Mouse (Mus musculus): ENCODE results near the gene Elf3. TPM values are rescaled to one million over a fixed set of nuclear protein-coding genes. Genes with fewer than 3 reads are reported as not detected.
"Not testable (repeated sequence)": the region's sequence is repeated elsewhere in the genome, so short reads cannot be mapped to it uniquely, and the experiment has no call there.

The Elf3 gene
- total RNA-seq, 1 experiment from 2014 or later, result not detected

DNA sequence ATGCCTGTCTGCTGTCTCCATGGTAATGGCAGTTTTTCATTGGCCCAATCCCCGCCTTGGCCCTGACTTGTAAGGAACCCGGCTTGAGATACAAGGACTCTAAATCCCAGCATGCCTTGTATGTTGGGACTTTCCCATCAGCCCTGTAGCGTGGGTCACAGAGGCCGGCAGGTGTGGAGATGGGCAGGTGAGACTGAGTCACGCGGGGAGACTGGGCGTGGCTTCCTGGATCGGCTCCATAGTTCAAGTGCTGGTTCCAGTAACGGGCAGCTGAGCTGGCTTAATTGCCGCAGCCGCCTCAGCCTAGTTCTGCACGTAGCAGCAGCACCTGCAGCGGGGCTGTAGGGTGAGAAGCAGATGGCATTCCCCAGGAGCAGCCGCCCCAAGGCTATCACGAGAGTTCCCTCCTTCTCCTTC lies 9.9 kb downstream of the Elf3 start:
- ATAC-seq (replicated peaks; ENCODE audit: insufficient number of reproducible peaks, low FRiP score, low TSS enrichment, poor library complexity, severe bottlenecking), result no peak

- ATAC-seq (replicated peaks; ENCODE audit: insufficient number of reproducible peaks, low FRiP score, low TSS enrichment, poor library complexity, severe bottlenecking), result no peak
These were observed 14.4 kb downstream of the Elf3 start for GRCm38 (mm10) chr1:135244014-135244413.

DNA sequence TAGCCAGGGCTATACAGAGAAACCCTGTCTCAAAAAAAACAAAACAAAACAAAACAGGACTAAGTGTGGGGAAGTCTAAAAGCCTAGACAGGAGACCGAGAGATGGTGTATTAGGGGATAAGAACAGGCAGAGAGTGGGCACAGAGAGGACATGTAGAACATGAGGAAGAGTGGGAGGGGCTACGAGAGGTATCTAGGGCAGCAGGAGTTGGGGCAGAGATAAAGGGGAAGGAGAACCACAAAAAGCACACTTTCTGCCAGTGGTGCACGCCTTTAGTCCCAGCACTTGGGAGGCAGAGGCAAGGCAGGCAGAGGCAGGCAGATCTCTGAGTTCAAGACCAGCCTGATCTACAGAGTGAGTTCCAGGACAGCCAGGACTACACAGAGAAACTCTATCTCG lies 18.2 kb downstream of the Elf3 start:
- ATAC-seq (replicated peaks; ENCODE audit: insufficient number of reproducible peaks, low FRiP score, low TSS enrichment, poor library complexity, severe bottlenecking), result not testable (repeated sequence)

GRCm38 (mm10) chr1:135237131-135237851 lies 21.1 kb downstream of the Elf3 start:
- no peak for ATAC-seq (replicated peaks; ENCODE audit: insufficient number of reproducible peaks, low FRiP score, low TSS enrichment, poor library complexity, severe bottlenecking)

DNA sequence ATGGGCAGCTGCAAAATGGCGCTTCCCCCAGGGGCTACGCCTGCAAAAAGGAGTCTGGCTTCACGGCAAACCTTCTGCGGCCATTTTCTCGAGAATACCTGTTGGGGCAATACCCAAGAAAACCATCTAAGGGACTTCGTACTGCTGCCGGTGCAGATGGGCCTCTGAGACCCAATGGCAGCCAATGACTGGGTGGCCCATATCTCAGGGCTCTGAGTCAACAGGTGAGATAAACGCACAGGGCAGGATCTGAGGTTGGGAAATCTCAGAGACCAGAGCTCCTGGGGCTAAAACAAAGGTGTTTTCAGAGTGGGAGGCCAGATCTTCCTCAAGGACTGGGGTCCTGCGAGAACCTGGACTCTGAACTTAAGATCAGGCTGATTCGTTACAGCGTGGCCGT lies 23.6 kb downstream of the Elf3 start:
- no peak for ATAC-seq (replicated peaks; ENCODE audit: insufficient number of reproducible peaks, low FRiP score, low TSS enrichment, poor library complexity, severe bottlenecking)

DNA sequence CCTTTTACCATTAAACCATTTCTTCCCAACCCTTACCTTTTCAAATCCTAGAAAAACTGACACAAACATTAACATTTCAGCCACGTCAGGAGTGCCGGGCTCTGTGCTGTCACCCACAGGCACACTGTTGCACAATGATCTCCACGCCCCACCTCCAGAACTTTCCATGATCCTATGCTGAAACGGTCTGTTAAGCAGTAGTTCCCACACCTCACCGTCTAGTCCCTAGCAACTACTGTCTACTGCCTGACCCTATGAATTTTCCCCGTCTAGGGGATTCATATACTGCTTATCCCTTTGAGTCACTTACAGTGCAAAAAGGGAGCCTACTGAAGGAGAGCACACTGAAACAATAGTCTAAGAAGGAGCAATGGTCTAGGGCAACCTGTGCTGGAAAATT lies 24.4 kb downstream of the Elf3 start:
- ATAC-seq (replicated peaks; ENCODE audit: insufficient number of reproducible peaks, low FRiP score, low TSS enrichment, poor library complexity, severe bottlenecking), result no peak

DNA sequence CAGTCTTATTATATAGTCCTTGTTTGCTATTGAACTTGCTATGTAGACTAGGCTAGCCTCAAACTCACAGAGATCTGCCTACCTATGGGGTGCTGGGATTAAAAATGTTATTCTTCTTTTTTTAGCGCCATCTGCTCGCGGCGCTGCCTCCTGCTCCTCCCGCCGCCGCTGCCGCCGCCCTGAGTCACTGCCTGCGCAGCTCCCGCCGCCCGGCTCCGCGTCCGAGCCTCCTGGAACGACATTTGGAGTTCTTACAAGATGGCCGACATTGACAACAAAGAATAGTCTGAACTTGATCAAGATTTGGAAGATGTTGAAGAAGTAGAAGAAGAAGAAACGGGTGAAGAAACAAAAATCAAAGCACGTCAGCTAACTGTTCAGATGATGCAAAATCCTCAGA lies 26.5 kb downstream of the Elf3 start:
- ATAC-seq (replicated peaks; ENCODE audit: insufficient number of reproducible peaks, low FRiP score, low TSS enrichment, poor library complexity, severe bottlenecking), result not testable (repeated sequence)

- ATAC-seq (replicated peaks; ENCODE audit: insufficient number of reproducible peaks, low FRiP score, low TSS enrichment, poor library complexity, severe bottlenecking), result no peak
These were observed 30.9 kb downstream of the Elf3 start for GRCm38 (mm10) chr1:135227339-135227950.

DNA sequence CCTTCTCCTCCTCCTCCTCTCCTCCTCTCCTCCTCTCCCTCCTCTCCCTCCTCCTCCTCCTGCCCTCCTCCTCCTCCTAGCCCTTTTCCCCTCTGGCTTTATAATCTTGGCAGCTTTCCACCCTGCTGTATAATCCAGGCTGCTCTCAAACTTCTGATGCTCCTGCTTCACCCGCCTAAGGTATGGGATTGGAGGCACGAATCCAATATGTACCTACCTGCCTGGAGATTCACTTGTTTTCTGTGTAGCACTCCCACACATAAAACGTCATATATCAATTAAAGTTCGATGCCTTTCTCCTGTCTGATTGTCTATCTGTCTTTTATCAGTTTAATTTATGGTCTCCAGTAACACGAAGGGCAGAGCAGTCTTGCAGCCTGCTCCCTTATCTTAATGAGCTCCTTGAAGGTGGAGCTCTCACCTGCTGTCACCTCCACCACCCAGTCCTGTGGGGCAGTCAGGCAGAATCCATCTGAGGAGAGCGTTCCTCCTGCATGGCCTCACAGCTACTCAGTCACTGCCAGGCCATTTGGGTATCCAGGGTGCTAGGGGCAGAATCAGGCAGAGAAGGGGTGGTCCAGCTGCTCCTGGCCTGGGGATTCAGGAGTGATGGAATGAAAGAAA lies 33.3 kb downstream of the Elf3 start:
- ATAC-seq (replicated peaks; ENCODE audit: insufficient number of reproducible peaks, low FRiP score, low TSS enrichment, poor library complexity, severe bottlenecking), result no peak

DNA sequence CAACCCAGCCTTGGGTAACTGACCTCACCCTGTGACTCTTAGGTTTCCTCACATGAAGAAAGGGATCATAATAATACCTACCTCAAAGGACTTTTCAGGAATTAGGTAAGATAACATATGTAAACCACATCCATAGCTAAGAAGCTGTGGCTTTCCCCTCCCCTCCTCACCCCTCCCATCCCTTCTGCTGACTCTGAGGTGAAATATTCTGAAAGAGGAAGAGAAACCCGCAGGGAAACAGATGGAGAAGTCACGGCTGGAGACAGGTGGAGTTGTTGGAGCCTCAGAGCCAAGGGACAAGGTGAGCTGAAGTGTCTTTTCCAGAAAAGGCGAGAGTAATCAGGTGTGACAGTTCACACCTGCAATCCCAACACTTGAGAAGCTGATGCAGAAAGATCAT lies 34.2 kb downstream of the Elf3 start:
- no peak for ATAC-seq (replicated peaks; ENCODE audit: insufficient number of reproducible peaks, low FRiP score, low TSS enrichment, poor library complexity, severe bottlenecking)

DNA sequence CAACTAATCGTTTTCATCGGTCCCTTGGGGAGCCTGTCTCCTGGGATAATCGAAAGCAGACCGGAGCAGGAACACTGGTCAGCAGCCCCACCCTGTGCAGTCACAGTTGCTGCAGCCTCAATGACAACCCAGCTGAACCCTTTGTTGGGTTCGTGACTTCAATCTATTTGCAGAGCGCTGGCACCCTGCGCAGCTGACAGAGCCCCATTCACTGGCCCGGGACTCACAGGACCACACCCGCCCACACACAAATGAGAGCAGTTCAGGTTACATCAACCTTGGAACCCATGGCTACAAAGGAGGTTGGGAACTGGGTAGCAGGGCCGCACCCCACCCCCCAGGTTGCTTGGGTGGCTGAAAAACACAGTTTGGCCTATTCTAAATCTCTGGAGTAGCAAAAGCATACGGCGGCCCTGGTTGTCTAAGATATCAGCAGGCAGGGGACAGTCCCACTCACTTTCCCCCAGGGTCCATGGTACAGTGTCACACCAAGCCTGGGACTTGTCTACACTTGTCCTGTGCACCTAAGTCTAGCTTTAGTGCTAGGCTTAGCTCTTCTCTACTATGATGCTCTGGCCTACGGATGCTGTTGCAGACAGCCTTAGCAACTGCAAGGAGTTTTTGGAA lies 40.6 kb downstream of the Elf3 start:
- no peak for ATAC-seq (replicated peaks; ENCODE audit: insufficient number of reproducible peaks, low FRiP score, low TSS enrichment, poor library complexity, severe bottlenecking)

DNA sequence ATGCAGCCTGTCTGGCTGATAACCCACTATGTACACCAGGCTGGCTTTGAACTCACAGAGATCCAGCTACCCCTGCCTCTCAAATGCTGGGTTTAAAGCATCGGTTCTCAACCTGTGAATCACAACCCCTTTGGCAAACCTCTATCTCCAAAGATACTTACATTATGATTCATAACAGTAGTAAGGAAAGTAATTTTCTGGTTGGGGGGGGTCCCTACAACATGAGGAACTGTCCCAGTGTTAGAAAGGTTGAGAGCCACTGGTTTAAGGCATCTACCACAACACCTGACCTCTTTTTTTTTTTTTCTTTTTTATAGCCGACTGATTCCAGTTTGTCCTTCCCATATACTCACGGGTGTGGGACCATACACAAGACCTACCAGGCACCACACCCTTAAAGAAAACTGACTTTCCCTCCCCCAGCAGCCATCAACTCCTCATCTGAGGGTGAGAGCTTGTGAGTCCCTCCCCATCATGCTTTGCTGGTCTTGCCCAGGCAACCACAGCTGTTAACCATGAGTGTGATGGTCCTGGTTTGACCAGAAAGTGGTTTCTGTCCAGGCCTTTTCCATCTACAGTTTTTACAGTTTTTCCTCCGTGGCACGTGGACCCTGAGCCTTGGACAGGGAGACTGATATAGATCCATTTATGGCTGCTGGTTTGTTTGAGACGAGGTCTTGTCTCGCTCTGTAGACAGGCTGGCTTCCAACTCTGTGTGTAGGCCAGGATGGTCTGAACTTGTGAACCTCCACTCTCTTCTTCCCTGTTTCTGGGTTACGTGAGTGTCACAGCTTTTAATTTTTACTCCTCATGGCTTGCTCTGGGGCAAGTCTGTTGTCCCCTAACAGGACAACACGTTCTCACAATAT lies 44.4 kb downstream of the Elf3 start:
- ATAC-seq (replicated peaks; ENCODE audit: insufficient number of reproducible peaks, low FRiP score, low TSS enrichment, poor library complexity, severe bottlenecking), result no peak

DNA sequence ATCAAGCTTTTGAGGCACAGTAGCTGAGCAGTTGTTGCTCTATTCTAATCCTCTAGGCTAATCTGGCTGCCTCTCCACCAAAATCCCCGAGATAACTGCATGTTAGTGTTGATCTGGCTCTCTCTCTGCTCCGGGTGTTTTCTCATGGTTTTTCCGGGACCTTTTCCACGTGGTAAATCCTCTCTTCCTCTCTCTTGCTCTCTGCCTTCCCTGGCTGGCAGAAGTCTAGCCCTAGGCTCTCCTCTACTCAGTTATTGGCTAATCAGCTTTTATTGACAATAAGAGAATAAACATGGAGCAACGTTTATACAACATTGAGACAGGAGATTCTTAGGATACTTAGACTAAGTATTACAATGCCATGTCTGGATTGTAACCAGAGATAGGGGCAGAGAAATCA lies 47.9 kb downstream of the Elf3 start:
- ATAC-seq (replicated peaks; ENCODE audit: insufficient number of reproducible peaks, low FRiP score, low TSS enrichment, poor library complexity, severe bottlenecking), result no peak

- no peak for ATAC-seq (replicated peaks; ENCODE audit: insufficient number of reproducible peaks, low FRiP score, low TSS enrichment, poor library complexity, severe bottlenecking)
These were observed 49.7 kb downstream of the Elf3 start for GRCm38 (mm10) chr1:135208716-135209115.

DNA sequence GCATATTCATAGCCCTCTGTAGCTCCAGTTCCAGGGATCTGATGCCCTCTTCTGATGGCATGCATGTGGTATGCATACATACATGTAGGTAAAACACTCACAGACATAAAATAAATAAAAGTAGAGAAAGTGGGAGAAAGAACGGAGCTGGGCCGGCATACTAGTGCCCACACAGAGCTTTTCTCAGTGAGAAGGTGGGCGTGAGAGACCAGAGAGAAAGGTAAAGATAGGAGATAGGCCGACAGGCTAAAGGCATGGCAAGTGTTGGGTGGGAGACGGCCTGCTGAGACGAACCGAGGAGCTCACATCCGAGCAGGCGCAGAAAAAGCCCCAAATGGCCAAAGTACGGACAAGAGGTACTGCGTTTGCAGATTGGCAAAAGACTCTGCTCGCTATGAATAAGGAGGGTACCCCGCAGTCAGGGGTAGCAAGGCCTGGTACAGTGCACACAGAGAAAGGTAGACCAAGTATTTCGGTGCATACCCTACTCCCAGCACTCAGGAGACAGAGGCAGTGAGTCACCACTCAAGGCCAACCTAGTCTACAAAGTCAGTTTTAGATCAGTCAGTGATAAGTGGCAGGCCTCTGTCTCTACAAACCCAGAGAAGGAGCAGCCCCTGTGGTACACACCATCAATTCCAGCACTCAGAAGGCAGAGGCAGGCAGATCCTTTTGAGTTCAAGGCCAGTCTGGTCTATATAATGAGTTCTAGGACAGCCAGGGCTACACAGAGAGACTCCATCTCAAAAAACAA lies 51.6 kb downstream of the Elf3 start:
- no peak for ATAC-seq (replicated peaks; ENCODE audit: insufficient number of reproducible peaks, low FRiP score, low TSS enrichment, poor library complexity, severe bottlenecking)

DNA sequence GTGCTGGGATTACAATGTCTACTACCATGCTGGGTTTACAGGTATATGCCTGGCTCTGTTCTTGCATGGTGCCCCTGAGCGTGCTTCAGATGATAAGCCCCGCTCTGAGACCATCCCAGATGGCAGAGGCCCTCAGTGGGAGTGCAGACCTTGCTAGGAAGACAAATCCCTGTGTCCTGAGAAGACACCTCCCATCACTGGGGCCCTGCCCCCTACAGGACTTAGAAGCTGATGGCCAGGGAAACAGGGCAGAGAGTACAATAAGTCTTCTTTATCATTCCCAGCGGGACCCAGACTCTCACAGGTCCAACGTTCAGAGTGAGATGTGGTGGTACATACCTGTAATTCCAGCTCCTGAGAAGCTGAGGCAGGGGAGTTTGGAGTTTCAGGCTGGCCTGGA lies 53.1 kb downstream of the Elf3 start:
- no peak for ATAC-seq (replicated peaks; ENCODE audit: insufficient number of reproducible peaks, low FRiP score, low TSS enrichment, poor library complexity, severe bottlenecking)

GRCm38 (mm10) chr1:135204196-135205126 lies 53.9 kb downstream of the Elf3 start:
- ATAC-seq (replicated peaks; ENCODE audit: insufficient number of reproducible peaks, low FRiP score, low TSS enrichment, poor library complexity, severe bottlenecking), result no peak
